Mouse (Mus musculus) hindlimb bud, embryonic 11.5 days (tissue): ENCODE measurements at regions not wholly inside any gene's neighbourhood (a gene's known extent, or its start where the extent isn't known, plus 50 kb on each side); places are given as distances from the start of the nearest gene placed in this dataset.
"Not testable (repeated sequence)": the region's sequence is repeated elsewhere in the genome, so short reads cannot be mapped to it uniquely, and the experiment has no call there.

Source experiments
- DNase-seq: peaks from one replicate; pipeline ENCODE4 v3.0.0-alpha.2; 2012; ENCODE audit warnings: low read depth, low spot score; ENCODE audit errors: extremely low spot score

- no peak for DNase-seq
Observed at GRCm38 (mm10) chr8:18021196-18021595, 956.9 kb downstream of the Defb40 start.

GRCm38 (mm10) chr8:18007567-18007966 lies 970.5 kb downstream of the Defb40 start:
- DNase-seq, result no peak

DNA sequence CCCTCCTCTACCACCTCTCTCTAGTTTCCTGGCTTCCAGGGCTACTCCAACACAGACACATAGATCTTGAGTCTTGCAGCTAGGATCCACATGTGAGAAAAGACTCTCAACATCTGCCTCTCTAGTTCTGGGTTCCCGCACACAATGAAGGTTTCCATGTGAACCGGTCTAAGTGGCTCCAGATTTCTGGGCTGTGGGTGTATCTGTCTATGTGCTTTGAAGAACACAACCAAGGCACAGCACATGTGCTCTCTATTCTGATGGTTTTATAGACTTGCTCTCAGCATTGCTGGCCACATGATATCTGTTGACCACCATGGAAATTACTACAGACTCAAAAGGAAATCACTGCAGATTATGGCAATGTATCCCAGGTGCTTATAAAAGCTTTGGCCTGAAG lies 972.4 kb downstream of the Defb40 start:
- DNase-seq, result no peak

GRCm38 (mm10) chr8:18000750-18001149 lies 977.3 kb downstream of the Defb40 start:
- no peak for DNase-seq

DNA sequence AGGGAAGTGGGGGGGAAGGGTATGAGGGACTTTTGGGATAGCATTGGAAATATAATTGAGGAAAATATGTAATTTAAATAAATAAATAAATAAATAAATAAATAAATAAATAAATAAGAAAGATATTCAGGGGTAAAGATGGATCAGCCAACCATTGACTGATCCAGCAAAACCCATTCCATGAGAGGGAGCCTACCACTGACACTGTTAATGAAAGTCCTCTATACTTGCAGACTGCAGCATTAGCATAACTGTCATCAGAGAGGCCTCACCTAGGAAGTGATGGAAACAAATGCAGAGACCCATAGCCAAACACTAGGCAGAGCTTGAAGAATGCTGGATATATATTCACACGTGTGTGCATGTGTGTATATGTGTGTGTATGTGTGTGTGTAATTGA lies 993.3 kb downstream of the Defb40 start:
- DNase-seq, result no peak

- no peak for DNase-seq
Observed at GRCm38 (mm10) chr8:17948848-17949247, 1029.2 kb downstream of the Defb40 start.

- no peak for DNase-seq
Observed at GRCm38 (mm10) chr8:17948053-17948834, 1029.8 kb downstream of the Defb40 start.

GRCm38 (mm10) chr8:17934696-17935095 lies 1043.4 kb downstream of the Defb40 start:
- no peak for DNase-seq

DNA sequence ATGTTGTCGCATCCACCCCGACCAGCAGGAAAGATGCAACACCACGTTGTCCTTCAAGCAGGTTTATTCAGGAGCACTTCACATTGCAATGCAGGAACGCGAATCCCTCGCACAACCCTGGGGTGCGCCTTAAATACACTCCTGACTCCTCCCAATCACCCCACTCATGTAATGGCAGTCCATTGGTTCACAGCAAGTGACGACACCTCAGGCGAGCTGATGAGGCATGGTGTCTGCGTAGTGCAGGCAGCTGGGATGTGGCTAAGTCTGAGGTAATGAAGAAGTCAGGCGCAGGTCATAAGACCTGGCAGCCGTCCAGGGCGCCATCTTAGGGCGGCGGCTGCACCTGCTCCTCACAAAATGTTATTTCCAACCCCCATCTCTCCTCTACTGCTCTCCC lies 1068.7 kb downstream of the Defb40 start:
- no peak for DNase-seq

GRCm38 (mm10) chr8:17888598-17888997 lies 1089.5 kb downstream of the Defb40 start:
- not testable (repeated sequence) for DNase-seq

GRCm38 (mm10) chr8:17863388-17863787 lies 1114.7 kb downstream of the Defb40 start:
- no peak for DNase-seq
